Mouse (Mus musculus) limb, embryonic 14.5 days (tissue): ENCODE results near the gene Wapl. TPM values are rescaled to one million over a fixed set of nuclear protein-coding genes. Genes with fewer than 3 reads are reported as not detected.

ENCODE experiments used
- ATAC-seq: fragments of 200-750 bp; cut with Nextera tagmentation; 2 replicates; pipeline ENCODE4 v1.8.0; 2017; ENCODE audit warnings: low read depth, moderate number of reproducible peaks, moderate TSS enrichment; ENCODE audit not compliant: low FRiP score
- DNase-seq: peaks from one replicate; pipeline ENCODE4 v3.0.0-alpha.2; 2015; ENCODE audit warnings: low spot score
- H3K27ac ChIP-seq: fragments of 300-500 bp; sonication (generic); replicated peaks from 2 replicates; pipeline ENCODE4 v1.5.1; 2014; ENCODE audit warnings: low read depth, mild to moderate bottlenecking, low read length, moderate library complexity, mixed read lengths
- H3K27me3 ChIP-seq: fragments of 300-500 bp; sonication (generic); 2 replicates; pipeline ENCODE4 v1.6.1; 2014; ENCODE audit warnings: low read length, mixed read lengths; ENCODE audit not compliant: control insufficient read depth, insufficient read depth
- H3K36me3 ChIP-seq: fragments of 300-500 bp; sonication (generic); 2 replicates; pipeline ENCODE4 v1.6.1; 2014; ENCODE audit warnings: mild to moderate bottlenecking, low read length, moderate library complexity, mixed read lengths; ENCODE audit not compliant: control insufficient read depth, insufficient read depth
- H3K4me1 ChIP-seq: fragments of 300-500 bp; sonication (generic); 2 replicates; pipeline ENCODE4 v1.6.1; 2014; ENCODE audit warnings: antibody characterized with exemption, low read length, mixed read lengths; ENCODE audit not compliant: control insufficient read depth, insufficient read depth
- H3K4me2 ChIP-seq: fragments of 300-500 bp; sonication (generic); replicated peaks from 2 replicates; pipeline ENCODE4 v1.6.1; 2014; ENCODE audit warnings: low read depth, mild to moderate bottlenecking, low read length, moderate library complexity; ENCODE audit not compliant: severe bottlenecking
- H3K4me3 ChIP-seq: fragments of 300-500 bp; sonication (generic); replicated peaks from 2 replicates; pipeline ENCODE4 v1.5.1; 2014; ENCODE audit warnings: low read length
- H3K9ac ChIP-seq: fragments of 300-500 bp; sonication (generic); 2 replicates; pipeline ENCODE4 v1.6.1; 2014; ENCODE audit warnings: mild to moderate bottlenecking, low read depth, low read length, moderate library complexity; ENCODE audit not compliant: severe bottlenecking
- H3K9me3 ChIP-seq: fragments of 300-500 bp; sonication (generic); 2 replicates; pipeline ENCODE4 v1.6.1; 2016; ENCODE audit warnings: low read length; ENCODE audit not compliant: control insufficient read depth
- POLR2A ChIP-seq: fragments of 200-500 bp; IDR thresholded peaks from 2 replicates; pipeline ENCODE4 v1.8.0; 2012; ENCODE audit warnings: inconsistent platforms, mild to moderate bottlenecking, moderate library complexity, borderline replicate concordance; ENCODE audit not compliant: insufficient read depth, insufficient read length; ENCODE audit errors: extremely low read depth
- WGBS: fragments of 180-500 bp; shearing (Covaris S2); extraction: QIAGEN DNeasy Blood & Tissue Kit; methylation state at CpG from one replicate; pipeline ENCODE4 v1.1.7; 2014; 5-methylcytosine and 5-hydroxymethylcytosine counted together
- polyA plus RNA-seq, 2 experiments: library from polyadenylated mRNA; depleted of rRNA in 1 of 2; stranded (reverse) in 1 of 2; unstranded in 1 of 2; fragments of >200 nt; fragmentation: Nextera tagmentation in 1 of 2; extraction: Ambion mirVana in 1 of 2; gene quantifications; 2 replicates each; pipeline versions ENCODE4 v1.2.1 to v1.2.3; 2012 to 2014

Gene Wapl
- polyA plus RNA-seq, 2 experiments, result 23.5 to 28.4 TPM

GRCm38 (mm10) chr14:34771601-34772000, 97.9 kb downstream of the Wapl start:
- DNase-seq (no peak), ATAC-seq (no peak)
- H3K4me3 ChIP-seq, result no peak overlapping the region
- no peak overlapping the region for H3K27ac ChIP-seq
- no peaks in the 10 kb centered on the region for H3K36me3 ChIP-seq
- peaks cover 11% of the 10 kb centered on the region; the same call in 1 of the 2 replicates for H3K4me1 ChIP-seq
- no peak overlapping the region for H3K9ac ChIP-seq
- H3K4me2 ChIP-seq, result no peak overlapping the region
- WGBS, result 35% methylated on average over 9 of the region's 9 CpGs
- TF ChIP-seq POLR2A, result no peak
- H3K27me3 ChIP-seq, result peaks cover 8% of the 10 kb centered on the region; the same call in 1 of the 2 replicates
- H3K9me3 ChIP-seq, result no peaks in the 10 kb centered on the region; the same call in 1 of the 2 replicates

- ATAC-seq (no peak), DNase-seq (no peak)
- H3K9ac ChIP-seq, result no peak overlapping the region
- H3K27me3 ChIP-seq, result peaks cover 8% of the 10 kb centered on the region; the same call in 1 of the 2 replicates
- H3K27ac ChIP-seq, result no peak overlapping the region
- H3K4me2 ChIP-seq, result no peak overlapping the region
- 44% methylated on average over 7 of the region's 7 CpGs for WGBS
- H3K4me3 ChIP-seq, result no peak overlapping the region
- no peaks in the 10 kb centered on the region; the same call in 1 of the 2 replicates for H3K9me3 ChIP-seq
- H3K36me3 ChIP-seq, result no peaks in the 10 kb centered on the region
- no peak for TF ChIP-seq POLR2A
- H3K4me1 ChIP-seq, result peaks cover 11% of the 10 kb centered on the region; the same call in 1 of the 2 replicates
Measured at GRCm38 (mm10) chr14:34772132-34772531, 98.4 kb downstream of the Wapl start.

- H3K27me3 ChIP-seq, result peaks cover 8% of the 10 kb centered on the region; the same call in 1 of the 2 replicates
- no peaks in the 10 kb centered on the region; the same call in 1 of the 2 replicates for H3K9me3 ChIP-seq
- DNase-seq (no peak), ATAC-seq (no peak)
- no peak overlapping the region for H3K4me2 ChIP-seq
- H3K36me3 ChIP-seq, result no peaks in the 10 kb centered on the region
- 85% methylated on average over 3 of the region's 3 CpGs for WGBS
- H3K27ac ChIP-seq, result no peak overlapping the region
- H3K9ac ChIP-seq, result no peak overlapping the region
- no peak for TF ChIP-seq POLR2A
- H3K4me1 ChIP-seq, result peaks cover 8% of the 10 kb centered on the region; the same call in 1 of the 2 replicates
- H3K4me3 ChIP-seq, result no peak overlapping the region
Measured at GRCm38 (mm10) chr14:34773681-34774080, 100.0 kb downstream of the Wapl start.

GRCm38 (mm10) chr14:34774231-34774630, 100.5 kb downstream of the Wapl start:
- Histone ChIP-seq H3K27ac (no peak overlapping the region), H3K4me2 (no peak overlapping the region), H3K9ac (no peak overlapping the region), H3K4me1 (peaks cover 4% of the 10 kb centered on the region; the same call in 1 of the 2 replicates), H3K4me3 (no peak overlapping the region), H3K27me3 (peaks cover 6% of the 10 kb centered on the region; the same call in 1 of the 2 replicates), H3K36me3 (no peaks in the 10 kb centered on the region), H3K9me3 (no peaks in the 10 kb centered on the region; the same call in 1 of the 2 replicates)
- ATAC-seq, result no peak
- WGBS, result 73% methylated on average over 6 of the region's 6 CpGs
- no peak for DNase-seq
- TF ChIP-seq POLR2A, result no peak

- WGBS, result 90% methylated on average over 12 of the region's 12 CpGs
- H3K27me3 ChIP-seq, result no peaks in the 10 kb centered on the region
- H3K4me3 ChIP-seq, result no peak overlapping the region
- H3K9ac ChIP-seq, result no peak overlapping the region
- no peaks in the 10 kb centered on the region for H3K36me3 ChIP-seq
- no peak overlapping the region for H3K4me2 ChIP-seq
- no peaks in the 10 kb centered on the region for H3K4me1 ChIP-seq
- ATAC-seq (no peak), DNase-seq (no peak)
- H3K9me3 ChIP-seq, result no peaks in the 10 kb centered on the region; the same call in 1 of the 2 replicates
- no peak for TF ChIP-seq POLR2A
- no peak overlapping the region for H3K27ac ChIP-seq
Measured at GRCm38 (mm10) chr14:34776719-34777385, 103.1 kb downstream of the Wapl start.
